Mouse (Mus musculus) CD8-positive naive resting alpha-beta T cell, adult 2 months (primary cell): Measurements from ENCODE around the gene Ap2a1.

Source experiments
- DNase-seq, 2 experiments: peaks; one replicate each; pipeline ENCODE4 v3.0.0; 2022; ENCODE audit warnings: low read depth in 2 of 2, low spot score in 2 of 2

Ap2a1 gene

DNA sequence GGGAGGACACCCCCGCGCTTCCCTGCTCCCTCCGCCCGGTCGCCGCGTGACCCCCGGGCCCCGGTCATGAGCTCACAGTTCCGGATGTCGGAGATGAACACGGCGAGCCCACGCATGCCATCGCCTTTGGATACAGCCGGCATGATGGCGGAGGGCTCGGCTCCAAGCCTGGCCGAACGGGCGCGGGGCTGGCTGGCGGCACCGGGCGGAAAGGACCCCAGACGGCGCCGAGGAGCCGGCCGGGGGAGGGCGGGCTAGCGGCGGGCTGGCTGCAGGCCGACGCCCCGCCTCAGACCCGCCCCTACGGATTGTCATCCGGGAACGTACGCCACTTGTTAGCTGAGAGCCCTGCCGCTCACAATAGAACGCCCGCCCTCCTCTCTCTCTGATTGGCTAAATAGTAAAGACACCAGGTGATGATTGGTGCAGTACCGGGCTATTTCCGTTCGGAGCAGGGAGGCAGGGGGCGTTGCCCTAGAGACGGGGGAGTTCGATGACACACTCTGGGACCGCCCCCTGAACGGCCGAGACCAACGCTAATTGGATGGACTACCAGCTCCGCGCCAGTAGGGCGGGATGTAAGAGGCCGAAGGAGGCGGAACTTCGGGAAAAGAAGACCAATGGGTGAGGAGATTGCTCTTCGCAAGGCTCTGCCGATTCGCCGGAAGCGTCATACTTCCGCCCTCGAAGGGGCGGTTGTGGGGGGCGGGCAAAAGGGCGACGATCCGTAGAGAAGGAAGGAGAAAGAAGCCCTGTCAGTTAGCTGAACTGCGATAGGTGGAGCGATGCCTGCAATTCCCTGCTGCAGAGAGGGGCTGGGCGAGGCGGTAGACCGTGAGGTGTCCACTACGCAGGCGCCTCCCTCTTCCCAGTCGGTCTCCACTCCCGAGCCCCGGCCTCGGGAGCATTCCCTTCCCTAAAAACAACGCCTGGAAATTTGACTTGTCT is at the start of gene Ap2a1:
TSS of gene Ap2a1 (minus strand) at position 293 of the 948 bp plus-strand sequence.
- DNase-seq: peak; percentile 99

DNA sequence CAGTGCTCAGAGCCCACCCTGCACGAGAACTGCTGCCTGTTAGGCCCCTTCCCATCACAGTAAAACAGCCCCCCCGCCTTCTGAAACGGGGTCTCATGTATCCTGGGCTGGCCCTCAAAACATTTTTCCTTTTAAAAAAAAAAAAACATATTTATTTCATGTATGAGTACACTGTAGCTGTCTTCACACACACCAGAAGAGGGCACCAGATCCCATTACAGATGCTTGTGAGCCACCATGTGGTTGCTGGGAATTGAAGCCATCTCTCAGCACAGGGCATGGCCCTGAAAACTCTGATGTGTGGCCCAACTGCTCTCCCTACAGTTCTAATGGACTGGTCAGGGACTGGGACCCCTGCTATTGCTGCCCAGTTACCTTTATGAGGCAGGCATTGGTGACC is 49.0 kb upstream of the Ap2a1 start:
- DNase-seq: no peak

DNA sequence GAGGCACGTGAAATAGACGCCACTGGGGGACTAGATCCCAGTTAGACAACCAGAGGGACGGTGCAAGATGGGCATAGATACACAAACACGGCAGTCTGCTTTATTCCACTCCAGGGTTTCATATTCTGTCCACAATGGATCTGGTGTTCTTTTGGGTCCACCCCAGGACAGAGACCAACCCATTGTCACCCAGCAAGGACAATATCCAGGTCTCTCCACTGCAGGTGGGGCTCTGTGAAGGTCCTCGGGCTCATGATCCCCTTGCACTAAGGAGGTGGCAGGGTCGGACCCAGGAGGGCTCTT is 45.8 kb upstream of the Ap2a1 start:
- no peak for DNase-seq

DNA sequence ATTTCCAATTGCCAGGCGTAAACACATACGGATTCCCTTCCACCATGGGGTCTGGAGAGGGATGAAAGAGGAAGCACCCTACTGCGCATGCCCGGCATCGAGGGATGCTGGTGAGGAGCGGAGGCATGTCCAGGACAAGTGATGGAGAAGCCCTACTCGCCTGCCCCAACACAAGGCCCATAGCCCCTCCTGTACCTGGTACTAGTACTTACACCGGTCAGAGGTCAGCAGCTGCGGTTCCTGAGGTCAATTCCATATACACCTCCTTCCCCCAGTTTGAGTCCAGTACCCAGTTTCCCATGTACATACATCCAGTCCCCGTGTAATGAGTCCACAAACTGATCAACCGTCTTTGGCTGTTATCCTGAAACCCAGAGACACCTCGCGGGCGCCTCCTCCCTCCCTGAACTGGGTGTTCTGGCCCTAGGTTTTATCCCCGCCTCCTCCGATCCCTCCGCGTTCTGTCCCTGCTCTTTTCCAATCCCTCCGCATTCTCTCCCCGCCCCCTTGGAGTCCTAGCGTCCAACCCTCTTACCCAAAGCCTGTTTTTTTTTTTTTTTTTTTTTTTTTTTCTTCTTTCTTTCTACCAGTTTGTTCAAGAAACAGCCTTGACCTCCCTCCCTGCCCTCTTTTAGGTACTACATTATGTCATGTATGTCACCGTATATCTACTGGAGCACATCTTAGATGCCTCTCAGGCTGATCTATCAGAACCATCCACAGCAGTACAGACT is 45.3 kb upstream of the Ap2a1 start, which contains the start of gene Cpt1c:
TSS of gene Cpt1c (minus strand) at position 469 of the 734 bp plus-strand sequence.
- no peak for DNase-seq

GRCm38 (mm10) chr7:44973415-44974130 is 44.3 kb upstream of the Ap2a1 start:
- no peak for DNase-seq

DNA sequence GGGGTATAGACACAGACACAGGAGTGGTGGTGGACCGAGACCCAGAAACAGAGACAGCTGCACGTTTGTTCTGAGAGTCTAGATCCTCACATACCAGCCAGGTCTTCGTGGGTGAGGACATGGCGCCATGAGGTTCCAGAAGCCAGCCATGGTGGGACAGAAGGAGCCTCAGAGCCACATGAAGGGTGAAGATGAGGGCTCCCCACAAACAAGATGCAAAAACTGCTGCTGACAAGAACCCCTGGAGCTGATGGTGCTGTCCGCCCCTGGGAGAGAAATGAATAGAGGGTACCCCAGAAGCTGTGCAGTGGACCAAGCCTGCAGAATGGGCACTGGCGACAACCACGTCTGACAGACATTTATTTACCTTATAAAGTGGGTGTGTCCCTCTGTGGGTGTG is 41.8 kb upstream of the Ap2a1 start:
- no peak for DNase-seq

GRCm38 (mm10) chr7:44970231-44970691 is 41.0 kb upstream of the Ap2a1 start:
- peak; percentile 52 to 70 for DNase-seq

GRCm38 (mm10) chr7:44966638-44967037 is 37.3 kb upstream of the Ap2a1 start:
- DNase-seq: no peak

DNA sequence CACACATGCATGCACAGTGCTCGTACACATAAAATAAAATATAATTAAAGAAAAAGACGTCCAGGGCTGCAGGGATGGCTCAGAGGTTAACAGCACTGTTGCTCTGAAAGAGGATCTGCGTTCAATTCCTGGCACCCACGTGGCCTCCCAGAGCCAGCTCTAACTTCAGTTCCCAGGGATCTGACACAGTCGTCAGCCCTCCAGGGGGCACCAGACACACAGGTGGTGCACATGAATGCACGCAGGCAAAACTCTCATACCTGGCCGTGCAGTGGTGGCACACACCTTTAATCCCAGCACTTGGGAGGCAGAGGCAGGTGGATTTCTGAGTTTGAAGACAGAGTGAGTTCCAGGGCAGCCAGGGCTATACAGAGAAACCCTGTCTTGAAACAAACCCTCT is 36.7 kb upstream of the Ap2a1 start:
- DNase-seq: no peak

GRCm38 (mm10) chr7:44964990-44965389 is 35.7 kb upstream of the Ap2a1 start:
- no peak for DNase-seq

DNA sequence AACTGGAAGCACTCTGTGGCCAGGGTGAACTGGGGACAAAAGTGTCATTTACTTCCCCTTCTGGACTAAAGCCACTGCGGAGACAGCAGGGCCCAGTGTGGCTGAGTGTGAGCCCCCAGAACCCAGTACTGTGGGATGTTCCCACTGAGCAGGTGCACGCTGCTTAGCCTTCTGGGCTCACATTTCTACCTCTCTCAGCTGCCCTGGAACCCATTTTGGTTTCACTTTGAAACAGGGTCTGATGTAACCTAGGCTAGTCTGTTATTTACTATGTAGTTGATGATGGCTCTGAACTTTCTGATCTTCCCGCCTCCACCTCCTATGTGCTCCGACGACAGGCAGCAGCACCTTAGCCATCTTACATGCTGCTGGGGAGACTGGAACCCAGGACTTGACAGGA is 33.5 kb upstream of the Ap2a1 start:
- no peak for DNase-seq

- DNase-seq: no peak
These were observed 33.0 kb upstream of the Ap2a1 start for GRCm38 (mm10) chr7:44962337-44962736.

DNA sequence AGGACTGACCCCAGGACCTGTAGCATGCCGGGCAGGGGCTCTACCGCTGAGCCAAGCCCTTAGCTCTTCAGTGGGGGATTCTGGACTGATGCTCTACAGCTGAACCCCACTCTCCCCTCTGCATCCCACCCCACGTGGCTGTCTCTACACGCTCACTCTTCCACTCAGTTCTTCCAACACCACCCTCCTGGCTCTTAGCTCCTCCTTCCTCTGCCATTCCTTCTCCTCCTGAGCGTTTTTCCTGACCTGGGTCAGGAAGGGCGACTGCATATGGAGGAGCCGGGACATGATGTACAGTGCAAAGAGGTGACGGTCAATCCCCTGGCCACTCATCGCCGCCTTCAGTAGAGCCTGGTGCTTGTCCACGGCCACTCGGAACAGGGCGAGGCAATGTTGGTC is 31.2 kb upstream of the Ap2a1 start:
- no peak for DNase-seq

DNA sequence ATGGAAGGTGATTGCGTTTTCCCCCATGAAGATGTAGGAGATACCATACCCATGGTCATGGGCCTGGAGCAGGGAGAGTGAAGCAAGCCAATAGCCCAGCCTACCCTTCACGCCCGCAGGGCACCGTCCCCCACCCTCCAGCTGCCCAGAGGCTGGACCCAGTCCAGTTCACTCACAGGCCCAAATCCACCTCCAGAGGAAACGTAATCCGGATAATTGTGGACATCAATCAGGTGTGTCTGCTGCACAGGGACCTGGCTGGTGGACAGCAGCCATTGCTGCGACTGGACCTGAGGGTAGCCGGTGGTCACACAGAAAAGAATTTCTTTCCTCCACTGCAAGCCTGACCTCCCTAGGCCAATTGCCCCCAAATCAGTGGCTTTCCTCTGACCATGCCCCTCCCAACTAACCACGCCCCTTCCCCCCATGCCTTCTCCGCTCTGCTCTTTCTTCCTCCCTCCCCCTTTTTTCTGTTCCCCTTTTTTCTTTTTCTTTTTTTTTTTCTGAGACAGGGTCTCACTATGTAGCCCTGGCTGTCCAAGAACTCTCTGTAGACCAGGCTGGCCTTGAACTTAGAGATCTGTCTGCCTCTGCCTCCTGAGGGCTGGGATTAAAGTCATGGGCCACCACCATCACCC is 30.7 kb upstream of the Ap2a1 start:
- DNase-seq: no peak

- no peak for DNase-seq
These were observed 30.0 kb upstream of the Ap2a1 start for GRCm38 (mm10) chr7:44959281-44959680.

DNA sequence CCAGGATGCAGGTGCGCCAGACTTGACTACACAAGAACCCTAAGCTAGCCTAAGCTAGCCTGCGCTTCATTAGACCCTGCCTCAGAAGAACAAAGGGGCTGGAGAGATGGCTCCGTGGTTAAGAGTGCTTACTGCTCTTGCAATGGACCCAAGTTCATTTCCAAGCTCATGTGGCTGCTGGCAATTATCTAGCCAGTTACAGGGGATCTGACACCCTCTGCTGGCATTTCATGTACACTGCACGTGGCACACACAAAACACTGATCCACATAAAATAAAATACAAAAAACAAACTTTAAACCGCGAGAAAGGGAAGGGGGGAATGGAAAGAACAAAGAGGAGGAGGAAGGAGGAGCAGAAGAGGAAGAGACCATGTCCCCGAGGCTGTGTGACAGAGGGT is 28.9 kb upstream of the Ap2a1 start:
- no peak for DNase-seq

GRCm38 (mm10) chr7:44957183-44957835 is 28.0 kb upstream of the Ap2a1 start:
- DNase-seq: no peak

- no peak for DNase-seq
These were observed 27.0 kb upstream of the Ap2a1 start for GRCm38 (mm10) chr7:44956266-44956665.

GRCm38 (mm10) chr7:44955628-44956027 is 26.3 kb upstream of the Ap2a1 start:
- DNase-seq: peak in 1 of 2 experiments; percentile 29

DNA sequence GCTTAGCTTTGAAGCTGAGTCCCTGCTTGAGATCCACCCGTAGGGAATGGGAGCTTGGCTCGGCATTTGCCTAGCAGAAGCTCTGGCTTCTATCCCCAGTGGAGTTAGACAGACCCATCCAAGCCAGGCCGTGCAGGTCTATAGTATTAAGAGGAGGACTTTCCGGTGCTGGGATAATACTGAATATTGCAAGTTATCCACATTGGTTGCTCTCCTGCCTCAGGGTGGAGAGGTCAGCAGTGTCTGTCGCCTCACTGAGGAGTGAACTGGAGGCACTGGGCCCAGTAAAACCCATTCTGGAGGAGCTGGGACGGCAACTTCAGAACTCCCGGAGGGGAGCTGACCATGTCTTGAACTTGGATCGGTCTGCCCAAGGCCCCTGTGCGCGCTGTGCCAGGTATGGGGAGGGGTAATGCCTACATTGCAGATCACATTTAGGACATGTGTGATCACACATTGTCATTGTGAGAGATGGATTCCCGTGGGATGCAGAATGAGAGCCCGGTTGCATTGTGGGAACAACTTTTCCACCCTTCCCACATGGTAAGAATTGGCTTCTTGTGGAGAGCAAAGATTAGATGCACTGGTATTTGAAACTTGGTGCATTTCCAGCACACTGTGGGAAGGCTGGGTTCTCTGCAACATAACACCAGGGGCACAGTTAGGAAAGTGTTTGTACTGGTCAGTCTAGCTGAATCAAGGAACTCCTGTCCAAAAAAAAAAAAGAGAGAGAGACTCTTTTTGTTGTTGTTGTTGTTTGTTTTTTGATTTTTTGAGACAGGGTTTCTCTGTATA is 25.0 kb upstream of the Ap2a1 start:
- DNase-seq: no peak
